In genomic region chr17:46844811-46845210, GRCm38 (mm10) we compare ENCODE assay signal across 17 mouse cellular contexts. TPM values are rescaled to one million over a fixed set of nuclear protein-coding genes. Genes with fewer than 3 reads are reported as not detected.
DNase-seq lines count a peak whose midpoint lies in the region; ATAC-seq and TF ChIP-seq lines count a peak whose summit lies in the region.
"Had no signal": no experiment of that assay in that cellular context is flagged by ENCODE, and none has a peak within 500 bp of the region (broad histone marks: within the 10 kb centered on the region; RNA-seq: fewer than 3 reads in every experiment).

No protein-coding gene starts in this region.

- H3K4me3 ChIP-seq in hindbrain, embryonic 13.5 days: no peak overlapping the region
- no peak overlapping the region for H3K4me3 ChIP-seq in hindbrain, embryonic 11.5 days (ENCODE audit: low read depth, low read length)
- no peak overlapping the region for H3K4me3 ChIP-seq in neural tube, embryonic 13.5 days
- no peak overlapping the region for H3K4me3 ChIP-seq in neural tube, embryonic 15.5 days (replicated peaks)
- no peak overlapping the region for H3K4me3 ChIP-seq in intestine, embryonic 15.5 days (replicated peaks)
- no peak overlapping the region for H3K4me3 ChIP-seq in gastrocnemius, adult 2 months
- H3K4me3 ChIP-seq: embryonic facial prominence, embryonic 13.5 days had no signal

- intact Hi-C loops in gastrocnemius, adult 2 months (cut with DNase I): no loop called here

- peak overlapping the region; percentile 52 for H3K27ac ChIP-seq in hindbrain, embryonic 13.5 days
- H3K27ac ChIP-seq in hindbrain, embryonic 11.5 days (ENCODE audit: low read depth, low read length): no peak overlapping the region
- peak overlapping the region; percentile 59; the same call in 1 of the 2 replicates for H3K27ac ChIP-seq in neural tube, embryonic 13.5 days (replicated peaks)
- H3K27ac ChIP-seq in neural tube, embryonic 15.5 days (replicated peaks): no peak overlapping the region; the same call in 1 of the 2 replicates
- H3K27ac ChIP-seq in intestine, embryonic 15.5 days: no peak overlapping the region
- no peak overlapping the region for H3K27ac ChIP-seq in gastrocnemius, adult 2 months
- H3K27ac ChIP-seq: embryonic facial prominence, embryonic 13.5 days had no signal

- DNase-seq in hindbrain, embryonic 11.5 days (ENCODE audit: low spot score): no peak
- DNase-seq in cerebellum, adult 8-10 months: peak; percentile 68
- DNase-seq in gastrocnemius, adult 2 months: no peak
- no peak for DNase-seq in kidney, adult 8-10 months
- DNase-seq: adrenal gland, postnatal 25 days; B cell, adult 2 months; gastrocnemius, postnatal 36 days; kidney, adult 18-20 months; midbrain, embryonic 14.5 days; thymus, adult 18-20 months had no signal

- no peak for TF ChIP-seq CTCF in gastrocnemius, adult 2 months (IDR thresholded peaks at IDR 0.05)

- no peak for ATAC-seq in hindbrain, embryonic 13.5 days (ENCODE audit: low FRiP score)
- no peak for ATAC-seq in hindbrain, embryonic 11.5 days (ENCODE audit: low FRiP score)
- ATAC-seq in neural tube, embryonic 13.5 days (ENCODE audit: low read depth): no peak
- ATAC-seq in neural tube, embryonic 15.5 days (ENCODE audit: low FRiP score): no peak
- no peak for ATAC-seq in intestine, embryonic 15.5 days

- no peak overlapping the region for H3K4me2 ChIP-seq in hindbrain, embryonic 13.5 days
- H3K4me2 ChIP-seq in hindbrain, embryonic 11.5 days (replicated peaks; ENCODE audit: low read depth, low read length): no peak overlapping the region
- H3K4me2 ChIP-seq in neural tube, embryonic 13.5 days: no peak overlapping the region
- no peak overlapping the region for H3K4me2 ChIP-seq in neural tube, embryonic 15.5 days
- H3K4me2 ChIP-seq in intestine, embryonic 15.5 days (replicated peaks): no peak overlapping the region
- H3K4me2 ChIP-seq: embryonic facial prominence, embryonic 13.5 days; heart, embryonic 11.5 days had no signal

- peak overlapping the region; percentile 46; the same call in 1 of the 2 replicates for H3K9ac ChIP-seq in hindbrain, embryonic 13.5 days
- H3K9ac ChIP-seq in hindbrain, embryonic 11.5 days (ENCODE audit: low read depth, low read length): no peak overlapping the region
- H3K9ac ChIP-seq in neural tube, embryonic 13.5 days: no peak overlapping the region
- H3K9ac ChIP-seq in neural tube, embryonic 15.5 days (replicated peaks): no peak overlapping the region
- no peak overlapping the region for H3K9ac ChIP-seq in intestine, embryonic 15.5 days
- H3K9ac ChIP-seq: embryonic facial prominence, embryonic 13.5 days had no signal

- 55% methylated on average over 10 of the region's 10 CpGs for WGBS in hindbrain, embryonic 13.5 days
- 57% methylated on average over 10 of the region's 10 CpGs for WGBS in hindbrain, embryonic 11.5 days
- 29% methylated on average over 10 of the region's 10 CpGs for WGBS in neural tube, embryonic 13.5 days
- 28% methylated on average over 10 of the region's 10 CpGs for WGBS in neural tube, embryonic 15.5 days
- WGBS in intestine, embryonic 15.5 days: 65% methylated on average over 10 of the region's 10 CpGs

- no peaks in the 10 kb centered on the region for H3K9me3 ChIP-seq in hindbrain, embryonic 13.5 days
- no peaks in the 10 kb centered on the region for H3K9me3 ChIP-seq in hindbrain, embryonic 11.5 days (ENCODE audit: control insufficient read depth, low read length)
- no peaks in the 10 kb centered on the region for H3K9me3 ChIP-seq in neural tube, embryonic 13.5 days
- H3K9me3 ChIP-seq in neural tube, embryonic 15.5 days (replicated peaks): no peaks in the 10 kb centered on the region
- no peaks in the 10 kb centered on the region for H3K9me3 ChIP-seq in intestine, embryonic 15.5 days
- H3K9me3 ChIP-seq: embryonic facial prominence, embryonic 13.5 days; G1E had no signal

- H3K4me1 ChIP-seq in hindbrain, embryonic 13.5 days (replicated peaks): peaks cover 16% of the 10 kb centered on the region
- no peaks in the 10 kb centered on the region for H3K4me1 ChIP-seq in hindbrain, embryonic 11.5 days (replicated peaks; ENCODE audit: control insufficient read depth, insufficient read depth, low read length)
- H3K4me1 ChIP-seq in neural tube, embryonic 13.5 days (replicated peaks): peaks cover 24% of the 10 kb centered on the region
- H3K4me1 ChIP-seq in neural tube, embryonic 15.5 days: peaks cover 16% of the 10 kb centered on the region
- H3K4me1 ChIP-seq in intestine, embryonic 15.5 days (replicated peaks): no peaks in the 10 kb centered on the region

- no peaks in the 10 kb centered on the region for H3K27me3 ChIP-seq in hindbrain, embryonic 13.5 days
- no peaks in the 10 kb centered on the region for H3K27me3 ChIP-seq in hindbrain, embryonic 11.5 days (ENCODE audit: control insufficient read depth, insufficient read depth, low read length)
- H3K27me3 ChIP-seq in neural tube, embryonic 13.5 days: no peaks in the 10 kb centered on the region
- H3K27me3 ChIP-seq in neural tube, embryonic 15.5 days (replicated peaks): no peaks in the 10 kb centered on the region
- H3K27me3 ChIP-seq in intestine, embryonic 15.5 days (replicated peaks): no peaks in the 10 kb centered on the region
- H3K27me3 ChIP-seq: embryonic facial prominence, embryonic 13.5 days had no signal

- no peaks in the 10 kb centered on the region; the same call in 1 of the 2 replicates for H3K36me3 ChIP-seq in hindbrain, embryonic 13.5 days
- no peaks in the 10 kb centered on the region for H3K36me3 ChIP-seq in hindbrain, embryonic 11.5 days (ENCODE audit: control insufficient read depth, insufficient read depth, low read length)
- H3K36me3 ChIP-seq in neural tube, embryonic 13.5 days: 0 out of 2 replicates have a peak, but pooled peaks cover 4% of the 10 kb centered on the region
- no peaks in the 10 kb centered on the region for H3K36me3 ChIP-seq in neural tube, embryonic 15.5 days
- H3K36me3 ChIP-seq in intestine, embryonic 15.5 days: no peaks in the 10 kb centered on the region

RNA-seq across cellular contexts. Expression of gene Bicral, which starts 13.5 kb away (rescaled TPM):
- 5.9 and 7.8 TPM in 2 replicates for polyA plus RNA-seq in hindbrain, embryonic 13.5 days (2015; fragmentation: Nextera tagmentation; extraction: Ambion mirVana)
- polyA plus RNA-seq in hindbrain, embryonic 11.5 days (2014; fragmentation: Nextera tagmentation; extraction: Ambion mirVana): 5.5 and 7.1 TPM in 2 replicates
- 6.5 and 9.4 TPM in 2 replicates for polyA plus RNA-seq in neural tube, embryonic 13.5 days (2015; fragmentation: Nextera tagmentation; extraction: Ambion mirVana)
- 6.6 and 8.3 TPM in 2 replicates for polyA plus RNA-seq in neural tube, embryonic 15.5 days (2015; fragmentation: Nextera tagmentation; extraction: Ambion mirVana)
- 3.5 and 4.6 TPM in 2 replicates for polyA plus RNA-seq in intestine, embryonic 15.5 days (2015; fragmentation: Nextera tagmentation; extraction: Ambion mirVana)
- 10 to 100 TPM; 11.9 to 13.4 TPM for total RNA-seq in gastrocnemius, adult 2 months (2021)

RNA-seq across cellular contexts. Expression of gene Tbcc, which starts 45.7 kb away (rescaled TPM):
- 58.7 and 63.7 TPM in 2 replicates for polyA plus RNA-seq in hindbrain, embryonic 13.5 days (2015; fragmentation: Nextera tagmentation; extraction: Ambion mirVana)
- 74.1 and 84.3 TPM in 2 replicates for polyA plus RNA-seq in hindbrain, embryonic 11.5 days (2014; fragmentation: Nextera tagmentation; extraction: Ambion mirVana)
- polyA plus RNA-seq in neural tube, embryonic 13.5 days (2015; fragmentation: Nextera tagmentation; extraction: Ambion mirVana): 70.7 and 75.4 TPM in 2 replicates
- polyA plus RNA-seq in neural tube, embryonic 15.5 days (2015; fragmentation: Nextera tagmentation; extraction: Ambion mirVana): 55.9 and 62.5 TPM in 2 replicates
- 48.2 and 48.6 TPM in 2 replicates for polyA plus RNA-seq in intestine, embryonic 15.5 days (2015; fragmentation: Nextera tagmentation; extraction: Ambion mirVana)
- total RNA-seq in gastrocnemius, adult 2 months (2021): 1 to 10 TPM; 6.0 to 8.2 TPM

Comparison
In these comparisons a context has a peak if more than half of its experiments do, and no peak if none do; other contexts are left out.
1. H3K27ac ChIP-seq: peak in hindbrain, embryonic 13.5 days (single experiment) and neural tube, embryonic 13.5 days (single experiment); none in hindbrain, embryonic 11.5 days (single experiment), neural tube, embryonic 15.5 days (single experiment), intestine, embryonic 15.5 days (single experiment) and gastrocnemius, adult 2 months (single experiment).